Mouse (Mus musculus) small intestine, adult 2 months (tissue): ENCODE measurements at regions not wholly inside any gene's neighbourhood (a gene's known extent, or its start where the extent isn't known, plus 50 kb on each side); places are given as distances from the start of the nearest gene placed in this dataset.

ENCODE experiments used
- H3K27ac ChIP-seq: fragments of 200-500 bp; 2 replicates; pipeline ENCODE4 v1.5.1; 2012; ENCODE audit warnings: low read depth, low read length, control low read depth, inconsistent platforms; ENCODE audit not compliant: insufficient read depth
- H3K27me3 ChIP-seq: fragments of 200-500 bp; 2 replicates; pipeline ENCODE4 v1.6.1; 2012; ENCODE audit warnings: mild to moderate bottlenecking, moderate library complexity, low read length, inconsistent platforms; ENCODE audit not compliant: control insufficient read depth, insufficient read depth
- H3K36me3 ChIP-seq: fragments of 200-500 bp; 2 replicates; pipeline ENCODE4 v1.6.1; 2012; ENCODE audit warnings: mild to moderate bottlenecking, low read length, control low read depth, inconsistent platforms; ENCODE audit not compliant: control insufficient read depth, insufficient read depth
- H3K4me1 ChIP-seq: fragments of 200-500 bp; 2 replicates; pipeline ENCODE4 v1.6.1; 2012; ENCODE audit warnings: low read length, inconsistent platforms, mixed read lengths; ENCODE audit not compliant: control insufficient read depth, insufficient read depth, insufficient read length
- H3K4me3 ChIP-seq: fragments of 200-500 bp; 2 replicates; pipeline ENCODE4 v1.5.1; 2012; ENCODE audit warnings: low read depth, mild to moderate bottlenecking, control low read depth, inconsistent platforms, low read length, moderate library complexity
- CTCF ChIP-seq: fragments of 200-500 bp; IDR thresholded peaks from 2 replicates; pipeline ENCODE4 v1.5.1; 2012; ENCODE audit warnings: low read depth, mild to moderate bottlenecking, control low read depth, inconsistent platforms, low read length, moderate library complexity, mixed read lengths; ENCODE audit not compliant: insufficient replicate concordance, insufficient read length; ENCODE audit errors: extremely low read depth
- POLR2A ChIP-seq: fragments of 200-500 bp; IDR thresholded peaks from 2 replicates; pipeline ENCODE4 v1.6.1; 2012; ENCODE audit warnings: low read depth, mild to moderate bottlenecking, control low read depth, inconsistent platforms, low read length, moderate library complexity
- WGBS: fragments of 180-500 bp; shearing (Covaris S2); methylation state at CpG from one replicate; pipeline ENCODE4 v1.1.7; 2018; 5-methylcytosine and 5-hydroxymethylcytosine counted together

DNA sequence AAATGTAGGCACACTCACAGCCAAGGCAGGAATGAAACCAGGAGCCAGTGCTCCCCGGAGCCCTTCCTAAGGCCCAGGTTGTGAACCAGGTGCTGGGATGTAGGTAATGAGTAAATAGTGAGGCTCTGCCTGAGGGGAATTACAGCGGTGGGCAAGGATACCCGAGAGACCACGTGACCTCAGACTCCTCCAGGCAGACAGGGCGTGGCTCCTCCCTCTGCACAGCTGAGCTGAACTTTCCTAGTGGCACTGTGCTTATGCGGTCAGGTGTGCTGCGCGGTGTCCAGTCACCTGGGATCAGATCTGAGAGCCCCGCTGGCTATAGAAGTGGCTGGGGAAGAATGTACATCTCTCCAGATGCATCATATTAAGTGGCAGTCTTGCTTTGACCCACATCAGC, 176.1 kb upstream of the Rbms3 start:
- H3K27me3 ChIP-seq, result no peaks in the 10 kb centered on the region
- TF ChIP-seq POLR2A, result no peak
- WGBS, result 54% methylated on average over 9 of the region's 9 CpGs
- H3K36me3 ChIP-seq, result no peaks in the 10 kb centered on the region
- no peak overlapping the region for H3K27ac ChIP-seq
- H3K4me1 ChIP-seq, result no peaks in the 10 kb centered on the region
- H3K4me3 ChIP-seq, result no peak overlapping the region

DNA sequence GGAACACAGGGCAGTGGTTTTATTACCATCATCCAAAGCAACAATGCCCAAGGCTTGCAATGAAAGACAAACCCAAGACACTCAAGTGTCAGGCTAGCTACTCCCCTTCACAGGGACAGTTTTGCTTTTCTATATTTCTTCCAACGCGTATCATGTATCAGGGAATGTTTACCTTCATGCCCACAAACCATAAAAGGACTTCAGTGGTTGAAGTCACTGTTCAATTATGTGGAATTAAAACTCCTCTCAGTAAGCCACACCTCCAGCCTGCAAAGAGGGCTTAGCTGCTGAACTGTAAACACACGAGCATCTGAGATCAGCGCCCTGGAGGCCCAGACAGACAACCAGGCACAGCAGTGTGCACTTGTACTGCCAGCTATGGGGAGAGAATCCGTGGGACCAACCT, 154.5 kb upstream of the Rbms3 start:
- H3K27ac ChIP-seq, result no peak overlapping the region
- WGBS, result 55% methylated on average over 5 of the region's 5 CpGs
- no peaks in the 10 kb centered on the region for H3K36me3 ChIP-seq
- no peak overlapping the region for H3K4me3 ChIP-seq
- no peaks in the 10 kb centered on the region for H3K4me1 ChIP-seq
- no peaks in the 10 kb centered on the region for H3K27me3 ChIP-seq
- TF ChIP-seq POLR2A, result no peak
- no peak for TF ChIP-seq CTCF

DNA sequence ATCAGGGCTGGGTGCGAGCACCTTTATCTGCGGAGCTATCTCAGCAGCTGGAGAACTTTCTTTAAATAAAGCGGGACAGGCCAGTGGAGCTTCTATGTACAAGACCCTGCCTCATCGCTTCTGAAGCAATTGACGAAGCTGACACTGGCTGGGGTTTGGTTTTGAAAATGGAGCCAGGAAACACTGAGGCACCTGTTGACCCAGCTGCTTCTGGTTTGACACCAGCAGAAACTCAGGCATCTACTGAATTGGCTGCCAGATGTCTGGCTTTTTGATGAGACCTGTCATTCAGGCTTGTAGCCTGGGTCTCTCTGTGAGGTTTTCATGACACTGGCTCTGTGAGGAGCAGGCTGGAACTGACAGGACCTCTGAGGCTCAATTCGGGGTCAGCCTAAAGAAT, 124.9 kb upstream of the Rbms3 start:
- WGBS, result 89% methylated on average over 6 of the region's 6 CpGs

DNA sequence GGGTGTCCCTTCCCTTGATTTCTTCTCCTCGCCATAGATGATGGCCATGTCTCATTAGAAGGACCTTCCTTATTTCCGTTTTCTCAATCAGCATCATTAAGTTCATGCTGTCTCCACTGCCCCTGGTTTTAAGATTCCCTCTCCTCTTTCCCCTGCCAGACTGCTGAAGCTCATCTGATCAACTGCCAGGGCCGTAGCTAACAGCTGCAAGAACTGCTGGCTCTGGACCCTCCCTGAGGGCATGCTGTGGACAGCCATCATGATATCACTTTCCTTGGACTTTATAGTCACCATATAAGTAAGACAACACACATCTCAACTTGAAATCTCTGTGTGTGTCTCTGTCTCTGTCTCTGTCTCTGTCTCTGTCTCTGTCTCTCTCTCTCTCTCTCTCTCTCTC, 123.8 kb upstream of the Rbms3 start:
- no peak for TF ChIP-seq POLR2A
- no peak for TF ChIP-seq CTCF
- Histone ChIP-seq H3K4me1 (no peaks in the 10 kb centered on the region), H3K36me3 (no peaks in the 10 kb centered on the region), H3K27me3 (no peaks in the 10 kb centered on the region), H3K27ac (no peak overlapping the region), H3K4me3 (no peak overlapping the region)
- WGBS, result 72% methylated on average over 3 of the region's 3 CpGs

More for the DNA sequence above, 124.9 kb upstream of the Rbms3 start:
- no peak overlapping the region for H3K27ac ChIP-seq
- H3K36me3 ChIP-seq, result no peaks in the 10 kb centered on the region
- no peak overlapping the region for H3K4me3 ChIP-seq
- no peaks in the 10 kb centered on the region for H3K27me3 ChIP-seq
- no peaks in the 10 kb centered on the region for H3K4me1 ChIP-seq
- TF ChIP-seq CTCF, result no peak
- no peak for TF ChIP-seq POLR2A

DNA sequence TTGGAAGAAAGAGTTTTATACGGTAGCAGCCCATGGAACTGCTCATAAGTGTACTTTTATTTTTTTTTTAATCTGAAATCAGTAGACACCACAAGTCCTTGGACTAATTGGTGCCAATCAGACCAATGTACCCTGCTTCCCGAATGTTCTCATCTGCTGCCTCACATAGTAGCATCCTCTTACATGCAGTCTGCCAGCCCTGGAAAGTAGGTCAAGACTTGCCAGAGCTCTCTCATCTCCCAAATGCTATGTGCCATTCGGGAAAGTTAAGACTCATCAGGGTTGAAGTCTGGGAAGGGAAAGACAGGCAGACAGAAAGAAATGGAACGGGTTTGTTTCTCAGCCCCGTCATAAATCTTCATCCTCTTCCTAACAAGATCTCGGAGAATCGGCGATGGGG, 115.2 kb upstream of the Rbms3 start:
- H3K4me1 ChIP-seq, result no peaks in the 10 kb centered on the region
- no peaks in the 10 kb centered on the region for H3K36me3 ChIP-seq
- TF ChIP-seq CTCF (no peak), POLR2A (no peak)
- H3K4me3 ChIP-seq, result no peak overlapping the region
- H3K27ac ChIP-seq, result no peak overlapping the region
- H3K27me3 ChIP-seq, result no peaks in the 10 kb centered on the region
- WGBS, result 91% methylated on average over 8 of the region's 8 CpGs

DNA sequence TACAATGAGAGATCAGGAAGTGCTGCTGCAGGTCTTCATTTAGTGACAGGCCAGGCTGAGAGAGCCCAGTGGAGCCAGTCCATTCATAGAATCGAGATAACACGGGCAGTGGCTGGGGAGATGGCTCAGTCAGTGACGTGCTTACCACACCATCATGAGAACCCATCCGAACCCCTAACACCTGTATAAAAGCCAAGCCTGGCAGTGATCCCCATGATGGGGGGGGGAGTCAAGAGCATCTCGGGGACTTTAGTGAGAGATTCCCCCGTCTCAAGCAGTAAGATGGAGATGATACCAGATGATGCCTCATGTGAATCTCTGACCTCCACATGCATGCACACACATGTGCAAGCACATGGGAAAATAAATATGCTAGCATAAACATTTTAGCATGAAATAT, 99.7 kb upstream of the Rbms3 start:
- WGBS, result 83% methylated on average over 6 of the region's 6 CpGs
- Histone ChIP-seq H3K4me3 (no peak overlapping the region), H3K27me3 (no peaks in the 10 kb centered on the region), H3K36me3 (no peaks in the 10 kb centered on the region), H3K27ac (no peak overlapping the region), H3K4me1 (no peaks in the 10 kb centered on the region)
- TF ChIP-seq CTCF (no peak), POLR2A (no peak)

DNA sequence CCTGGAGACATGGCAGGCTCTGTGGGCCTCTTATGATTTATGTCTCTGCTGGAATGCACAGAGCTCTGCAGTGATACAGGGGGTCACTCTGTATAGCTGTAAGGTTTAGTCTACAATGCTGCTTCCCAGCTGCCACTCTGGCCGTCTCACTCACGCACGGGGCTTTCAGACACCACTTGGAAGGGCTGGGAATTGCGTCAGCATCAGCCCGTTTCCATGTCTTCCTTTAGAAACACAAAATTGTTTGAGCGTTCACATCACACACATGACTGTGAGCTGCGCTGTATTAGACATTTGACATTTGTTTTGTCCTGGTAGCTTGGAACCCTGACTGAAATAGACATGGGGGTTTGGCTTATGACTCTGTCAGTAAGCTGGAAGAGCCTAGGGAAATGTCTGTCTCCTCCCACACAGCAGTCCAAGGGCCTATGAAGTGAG, 90.5 kb upstream of the Rbms3 start:
- no peaks in the 10 kb centered on the region for H3K36me3 ChIP-seq
- 76% methylated on average over 7 of the region's 7 CpGs for WGBS
- H3K4me1 ChIP-seq, result no peaks in the 10 kb centered on the region
- no peak overlapping the region for H3K4me3 ChIP-seq
- TF ChIP-seq CTCF (no peak), POLR2A (no peak)
- H3K27me3 ChIP-seq, result no peaks in the 10 kb centered on the region
- no peak overlapping the region for H3K27ac ChIP-seq

DNA sequence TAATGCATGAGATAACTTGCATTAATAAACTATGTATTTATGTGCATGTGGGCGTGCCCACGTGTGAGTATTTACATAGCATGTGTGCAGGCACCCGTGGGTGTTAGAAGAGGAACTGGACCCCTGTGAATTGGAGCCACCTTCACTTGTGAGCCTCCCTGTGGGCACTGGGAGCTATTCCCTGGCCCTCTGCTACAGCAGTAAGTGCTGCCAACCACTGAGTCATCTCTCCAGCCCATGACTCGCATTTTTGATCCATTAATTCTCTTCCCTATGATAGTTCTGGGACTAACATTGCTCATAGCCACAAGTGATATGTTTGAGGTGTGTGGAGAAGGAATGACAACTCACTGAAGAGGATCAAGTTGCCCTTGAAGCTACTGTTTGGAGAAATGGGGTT, 87.6 kb upstream of the Rbms3 start:
- 64% methylated on average over 4 of the region's 4 CpGs for WGBS
- Histone ChIP-seq H3K27ac (no peak overlapping the region), H3K4me1 (no peaks in the 10 kb centered on the region), H3K27me3 (no peaks in the 10 kb centered on the region), H3K4me3 (no peak overlapping the region), H3K36me3 (no peaks in the 10 kb centered on the region)
- no peak for TF ChIP-seq POLR2A
- no peak for TF ChIP-seq CTCF
